Mouse (Mus musculus) left cerebral cortex, adult 9 months (tissue): ENCODE data around the gene Hnrnpul2.

Experiments used
- DNase-seq, 2 experiments: peaks; one replicate each; pipeline ENCODE4 v3.0.0; 2022; ENCODE audit warnings: low spot score in 2 of 2

Hnrnpul2 gene

GRCm38 (mm10) chr19:8819596-8820423 is at the start of gene Hnrnpul2:
Gene Hnrnpul2 (plus strand): TSS chr19:8820010.
- peak; percentile 97 to 99 for DNase-seq

- DNase-seq, result peak in 1 of 2 experiments; percentile 77
These were observed 49.1 kb upstream of the Hnrnpul2 start, which contains the start of gene Tmem223 for GRCm38 (mm10) chr19:8770567-8771270. Gene Tmem223 (plus strand): TSS chr19:8770996.

- DNase-seq, result no peak
These were observed 46.8 kb upstream of the Hnrnpul2 start for GRCm38 (mm10) chr19:8772996-8773395.

GRCm38 (mm10) chr19:8773409-8773808 is 46.4 kb upstream of the Hnrnpul2 start:
- DNase-seq, result no peak

GRCm38 (mm10) chr19:8774086-8774835 is 45.5 kb upstream of the Hnrnpul2 start, which contains the start of gene Tmem179b:
Gene Tmem179b (minus strand): TSS chr19:8774467.
- peak; percentile 86 to 96 for DNase-seq

GRCm38 (mm10) chr19:8774951-8775421 is 44.8 kb upstream of the Hnrnpul2 start:
- DNase-seq, result no peak

- DNase-seq, result peak; percentile 91 to 96
These were observed 33.6 kb upstream of the Hnrnpul2 start, which contains the start of gene Taf6l for GRCm38 (mm10) chr19:8786008-8786781. Gene Taf6l (minus strand): TSS chr19:8786417.

GRCm38 (mm10) chr19:8788521-8788920 is 31.3 kb upstream of the Hnrnpul2 start:
- no peak for DNase-seq

- DNase-seq, result peak in 1 of 2 experiments; percentile 52
These were observed 30.6 kb upstream of the Hnrnpul2 start for GRCm38 (mm10) chr19:8789171-8789570.

GRCm38 (mm10) chr19:8790171-8790570 is 29.6 kb upstream of the Hnrnpul2 start:
- no peak for DNase-seq

GRCm38 (mm10) chr19:8798264-8798946 is 21.4 kb upstream of the Hnrnpul2 start, which contains the start of gene Polr2g:
Gene Polr2g (minus strand): TSS chr19:8798577.
- peak; percentile 85 to 92 for DNase-seq

- no peak for DNase-seq
These were observed 20.9 kb upstream of the Hnrnpul2 start for GRCm38 (mm10) chr19:8798947-8799315.

- DNase-seq, result peak; percentile 97 to 98
These were observed 17.5 kb upstream of the Hnrnpul2 start, which contains the start of gene Zbtb3 for GRCm38 (mm10) chr19:8802130-8802821. Gene Zbtb3 (plus strand): TSS chr19:8802555.

- no peak for DNase-seq
These were observed 16.5 kb upstream of the Hnrnpul2 start for GRCm38 (mm10) chr19:8803204-8803780.

GRCm38 (mm10) chr19:8803879-8804660 is 15.7 kb upstream of the Hnrnpul2 start:
- no peak for DNase-seq

- no peak for DNase-seq
These were observed 13.0 kb upstream of the Hnrnpul2 start for GRCm38 (mm10) chr19:8806810-8807209.

- DNase-seq, result no peak
These were observed 4.0 kb upstream of the Hnrnpul2 start for GRCm38 (mm10) chr19:8815812-8816211.

- no peak for DNase-seq
These were observed 2.8 kb upstream of the Hnrnpul2 start for GRCm38 (mm10) chr19:8817001-8817400.
